19 mouse cellular contexts compared by ENCODE assay signal in the genomic region with DNA sequence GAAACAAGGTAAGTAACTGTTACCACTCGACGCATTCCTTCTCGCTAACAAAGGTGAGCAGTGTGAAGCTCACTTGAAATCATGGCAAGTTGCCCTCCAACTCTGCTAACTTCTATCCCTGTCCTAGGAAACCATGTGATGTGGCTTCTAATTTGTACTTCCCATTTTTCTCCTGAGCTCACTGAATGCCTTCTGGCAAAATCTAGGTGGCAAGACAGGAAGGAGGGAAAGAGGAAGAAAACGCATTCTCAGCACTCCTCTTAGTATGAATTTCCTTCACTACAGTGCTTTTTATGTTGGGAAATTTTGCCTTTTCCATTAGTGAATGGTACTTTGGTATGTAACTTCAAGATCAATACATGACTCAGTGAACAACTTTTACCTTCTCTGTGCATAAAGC.
"Had no signal": no experiment of that assay in that cellular context is flagged by ENCODE, and none has a peak within 500 bp of the region (broad histone marks: within the 10 kb centered on the region; RNA-seq: fewer than 3 reads in every experiment).

No protein-coding gene starts in this region.

- DNase-seq: liver, postnatal 0 days; lung, adult 2 months; lung, postnatal 14 days; lung, postnatal 36 days; midbrain, embryonic 14.5 days; right cerebral cortex, postnatal 14 days; thymus, postnatal 14 days; thymus, postnatal 36 days had no signal

- H3K27ac ChIP-seq: liver, embryonic 15.5 days; lung, embryonic 15.5 days; midbrain, embryonic 10.5 days; midbrain, embryonic 12.5 days; neural tube, embryonic 13.5 days; neural tube, embryonic 15.5 days; stomach, embryonic 15.5 days; stomach, postnatal 0 days had no signal

- ATAC-seq: liver, postnatal 0 days; lung, postnatal 0 days; midbrain, embryonic 16.5 days had no signal

- H3K4me1 ChIP-seq: liver, embryonic 15.5 days; lung, embryonic 15.5 days; stomach, embryonic 15.5 days had no signal

- H3K4me3 ChIP-seq: liver, embryonic 15.5 days; lung, embryonic 15.5 days; midbrain, embryonic 10.5 days; midbrain, embryonic 12.5 days; myocyte; neural tube, embryonic 13.5 days; neural tube, embryonic 15.5 days; stomach, embryonic 15.5 days had no signal
